Mouse (Mus musculus) hindbrain, embryonic 14.5 days (tissue): ENCODE data around the gene Lmln. TPM values are rescaled to one million over a fixed set of nuclear protein-coding genes. Genes with fewer than 3 reads are reported as not detected.
"Not testable (repeated sequence)": the region's sequence is repeated elsewhere in the genome, so short reads cannot be mapped to it uniquely, and the experiment has no call there.

Experiments
- ATAC-seq: fragments of 200-750 bp; cut with Nextera tagmentation; 2 replicates; pipeline ENCODE4 v1.8.0; 2017; ENCODE audit warnings: moderate number of reproducible peaks, mild to moderate bottlenecking, moderate TSS enrichment, moderate library complexity; ENCODE audit not compliant: low FRiP score
- DNase-seq: peaks from one replicate; pipeline ENCODE4 v3.0.0-alpha.2; 2015; ENCODE audit warnings: low spot score
- H3K27ac ChIP-seq: fragments of 300-500 bp; sonication (generic); 2 replicates; pipeline ENCODE4 v1.5.1; 2014; ENCODE audit warnings: mild to moderate bottlenecking, moderate library complexity
- H3K27me3 ChIP-seq: fragments of 300-500 bp; sonication (generic); 2 replicates; pipeline ENCODE4 v1.6.1; 2014; ENCODE audit warnings: mild to moderate bottlenecking, low read length, mixed read lengths; ENCODE audit not compliant: control insufficient read depth, insufficient read depth
- H3K36me3 ChIP-seq: fragments of 300-500 bp; sonication (generic); replicated peaks from 2 replicates; pipeline ENCODE4 v1.6.1; 2014; ENCODE audit not compliant: control insufficient read depth, insufficient read depth
- H3K4me1 ChIP-seq: fragments of 300-500 bp; sonication (generic); replicated peaks from 2 replicates; pipeline ENCODE4 v1.6.1; 2014; ENCODE audit warnings: antibody characterized with exemption, low read length, mixed read lengths; ENCODE audit not compliant: control insufficient read depth, insufficient read depth
- H3K4me2 ChIP-seq: fragments of 300-500 bp; sonication (generic); replicated peaks from 2 replicates; pipeline ENCODE4 v1.6.1; 2014; ENCODE audit warnings: mild to moderate bottlenecking, moderate library complexity
- H3K4me3 ChIP-seq: fragments of 300-500 bp; sonication (generic); replicated peaks from 2 replicates; pipeline ENCODE4 v1.5.1; 2014; ENCODE audit warnings: mild to moderate bottlenecking, low read length
- H3K9ac ChIP-seq: fragments of 300-500 bp; sonication (generic); 2 replicates; pipeline ENCODE4 v1.6.1; 2014
- H3K9me3 ChIP-seq: fragments of 300-500 bp; sonication (generic); 2 replicates; pipeline ENCODE4 v1.6.1; 2016; ENCODE audit warnings: low read length; ENCODE audit not compliant: control insufficient read depth
- WGBS: fragments of 180-500 bp; shearing (Covaris S2); extraction: QIAGEN DNeasy Blood & Tissue Kit; methylation state at CpG from one replicate; pipeline ENCODE4 v1.1.7; 2014; 5-methylcytosine and 5-hydroxymethylcytosine counted together
- polyA plus RNA-seq: library from polyadenylated mRNA; unstranded; fragments of >200 nt; fragmentation: Nextera tagmentation; extraction: Ambion mirVana; gene quantifications from 2 replicates; pipeline ENCODE4 v1.2.1, GENCODE M21; 2014

Lmln gene
- polyA plus RNA-seq, 1 experiment from 2014 or later: 4.5 TPM

DNA sequence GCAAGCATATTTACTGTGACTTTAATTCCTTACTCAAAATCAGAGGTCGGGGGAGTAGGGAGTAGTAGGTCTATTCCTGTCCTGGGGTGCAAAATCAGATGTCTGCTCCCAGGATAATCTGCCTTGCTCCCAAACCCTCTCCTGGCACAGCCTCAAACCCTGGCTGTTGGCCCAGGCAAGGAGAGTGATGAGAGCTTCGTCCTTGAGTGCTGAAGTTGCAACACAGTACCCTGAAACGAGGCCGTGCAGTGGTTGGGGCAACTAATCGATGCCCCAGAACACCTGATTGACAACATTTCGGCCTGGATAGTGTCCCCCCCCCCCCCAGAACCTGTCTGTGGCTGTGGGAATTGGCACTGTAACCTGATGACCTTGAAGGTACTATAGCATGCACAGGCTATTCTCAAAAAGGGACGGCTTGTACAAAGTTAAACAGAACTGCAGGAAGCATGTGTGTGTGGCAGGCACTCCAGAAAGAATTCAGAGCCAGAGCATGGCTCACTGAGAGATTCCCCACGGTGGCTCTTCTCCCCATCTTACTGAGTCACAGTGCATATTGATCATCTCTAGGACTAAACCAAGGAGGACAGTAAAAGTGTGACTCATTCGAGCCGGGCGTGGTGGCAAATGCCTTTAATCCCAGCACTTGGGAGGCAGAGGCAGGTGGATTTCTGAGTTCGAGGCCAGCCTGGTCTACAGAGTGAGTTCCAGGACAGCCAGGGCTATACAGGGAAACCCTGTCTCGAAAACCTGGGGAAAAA is 101.2 kb downstream of the Lmln start:
- Histone ChIP-seq H3K36me3 (no peaks in the 10 kb centered on the region), H3K4me1 (no peaks in the 10 kb centered on the region), H3K9me3 (no peaks in the 10 kb centered on the region), H3K4me2 (no peak overlapping the region), H3K27me3 (no peaks in the 10 kb centered on the region), H3K27ac (no peak overlapping the region), H3K9ac (no peak overlapping the region), H3K4me3 (no peak overlapping the region)
- 80% methylated on average over 13 of the region's 13 CpGs for WGBS
- ATAC-seq: no peak
- no peak for DNase-seq

DNA sequence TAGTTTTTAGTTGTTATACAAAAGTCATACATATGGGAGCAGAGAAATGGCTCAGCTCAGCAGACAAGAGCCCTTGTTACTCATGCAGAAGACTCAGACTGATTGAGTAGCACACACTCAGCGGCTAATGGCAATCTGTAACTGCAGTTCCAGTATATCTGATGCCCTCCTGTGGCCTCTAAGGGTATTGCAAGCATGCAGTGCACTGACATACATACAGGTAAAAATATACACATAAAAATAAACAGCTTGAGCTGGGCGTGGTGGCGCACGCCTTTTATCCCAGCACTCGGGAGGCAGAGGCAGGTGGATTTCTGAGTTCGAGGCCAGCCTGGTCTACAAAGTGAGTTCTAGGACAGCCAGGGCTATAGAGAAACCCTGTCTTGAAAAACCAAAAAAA is 104.0 kb downstream of the Lmln start:
- not testable (repeated sequence) for H3K9me3 ChIP-seq, ATAC-seq, DNase-seq, H3K27ac ChIP-seq, H3K4me1 ChIP-seq, H3K9ac ChIP-seq, H3K27me3 ChIP-seq, H3K36me3 ChIP-seq, H3K4me3 ChIP-seq, H3K4me2 ChIP-seq
- WGBS: 70% methylated on average over 6 of the region's 6 CpGs

DNA sequence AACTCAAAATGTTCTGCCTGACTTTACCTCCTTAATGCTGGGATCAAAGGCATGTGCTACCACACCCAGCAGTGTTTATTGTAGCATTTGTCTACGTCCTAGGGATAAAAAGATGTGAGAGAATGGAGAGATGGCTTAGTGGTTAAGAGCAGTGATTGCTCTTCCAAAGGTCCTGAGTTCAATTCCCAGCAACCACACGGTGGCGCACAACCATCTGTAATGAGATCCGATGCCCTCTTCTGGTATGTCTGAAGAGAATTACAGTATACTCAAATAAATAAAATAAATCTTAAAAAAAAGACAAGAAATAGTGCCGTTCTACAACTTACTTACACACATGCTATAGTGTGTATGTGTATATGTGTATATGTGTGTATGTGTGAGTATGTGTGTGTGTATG is 105.2 kb downstream of the Lmln start:
- H3K9me3 ChIP-seq: no peaks in the 10 kb centered on the region
- H3K27ac ChIP-seq: no peak overlapping the region
- no peaks in the 10 kb centered on the region for H3K27me3 ChIP-seq
- WGBS: 50% methylated on average over 5 of the region's 5 CpGs
- no peaks in the 10 kb centered on the region for H3K4me1 ChIP-seq
- no peak overlapping the region for H3K4me3 ChIP-seq
- H3K9ac ChIP-seq: no peak overlapping the region
- no peaks in the 10 kb centered on the region for H3K36me3 ChIP-seq
- no peak for DNase-seq
- no peak overlapping the region for H3K4me2 ChIP-seq
- ATAC-seq: no peak

DNA sequence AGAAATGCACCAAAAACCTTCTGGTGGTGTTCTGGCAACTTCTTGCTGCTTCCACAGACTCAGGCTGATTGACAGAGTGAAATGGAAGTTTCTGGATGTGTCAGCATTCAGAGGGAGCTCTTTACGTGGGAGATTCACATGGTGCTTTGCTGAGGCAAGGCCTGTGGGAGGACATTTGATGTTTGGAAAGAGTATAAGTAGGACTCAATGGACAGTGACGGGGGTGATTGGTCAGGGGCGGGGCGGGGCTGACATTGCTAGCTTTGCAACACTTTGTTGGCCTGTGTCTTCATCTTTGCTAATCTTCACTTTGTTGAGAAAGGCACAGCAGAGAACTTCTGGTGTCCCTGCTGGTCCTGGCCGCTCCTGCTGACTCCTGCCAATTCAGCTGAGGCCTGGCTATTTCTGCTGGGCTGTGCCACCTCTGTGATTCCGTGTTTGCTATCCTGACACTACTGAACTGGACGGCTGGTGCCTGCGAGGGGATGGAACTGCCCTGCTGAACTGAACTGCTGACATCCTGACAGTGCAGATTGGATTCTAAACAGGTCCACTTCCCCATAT is 107.2 kb downstream of the Lmln start:
- ATAC-seq: no peak
- Histone ChIP-seq H3K4me1 (no peaks in the 10 kb centered on the region), H3K27me3 (no peaks in the 10 kb centered on the region), H3K4me2 (no peak overlapping the region), H3K4me3 (no peak overlapping the region), H3K36me3 (no peaks in the 10 kb centered on the region), H3K9ac (no peak overlapping the region), H3K27ac (no peak overlapping the region), H3K9me3 (no peaks in the 10 kb centered on the region)
- WGBS: 68% methylated on average over 8 of the region's 8 CpGs
- no peak for DNase-seq

DNA sequence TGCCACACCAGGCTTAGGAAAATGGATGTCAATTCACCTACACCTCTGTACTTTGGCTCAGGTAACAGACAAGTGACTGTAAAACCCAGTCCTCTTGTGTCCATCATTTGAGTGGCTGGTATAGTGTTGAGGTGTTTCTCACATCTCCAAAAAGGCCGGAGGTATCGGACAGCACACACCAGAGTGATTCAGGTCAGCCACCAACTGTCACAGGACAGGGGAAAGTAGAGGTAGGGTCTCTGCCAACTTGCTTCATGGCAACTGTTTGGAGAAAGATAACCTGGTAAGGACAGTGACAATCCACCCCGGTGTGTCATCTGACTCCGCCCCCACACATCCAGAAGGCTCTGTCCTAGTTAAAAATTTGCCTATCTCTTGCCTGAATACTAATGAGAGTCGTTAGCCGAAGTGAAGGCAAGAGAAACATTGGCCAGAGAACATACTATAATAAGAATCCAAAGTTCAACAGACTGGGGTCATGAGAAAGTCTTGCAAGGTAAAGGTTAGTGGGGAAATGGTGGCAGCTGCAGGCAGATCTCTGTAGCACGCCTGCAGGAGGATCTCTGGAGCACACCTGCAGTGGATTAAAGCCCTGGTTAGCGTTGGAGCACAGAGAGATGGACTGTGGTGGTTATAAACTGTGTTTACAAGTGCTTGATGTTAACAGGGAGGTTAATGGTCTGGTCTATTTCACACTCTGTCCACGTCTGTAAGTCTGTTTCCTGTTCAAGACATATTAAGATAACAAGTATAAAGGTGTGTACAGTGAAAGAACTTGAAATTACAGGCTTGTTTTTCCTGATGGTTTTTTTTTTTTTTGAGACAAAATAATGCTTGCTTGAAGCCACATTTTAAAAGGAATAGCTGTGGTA is 108.6 kb downstream of the Lmln start:
- no peak for DNase-seq
- no peaks in the 10 kb centered on the region for H3K9me3 ChIP-seq
- ATAC-seq: no peak
- no peaks in the 10 kb centered on the region for H3K4me1 ChIP-seq
- WGBS: 81% methylated on average over 9 of the region's 9 CpGs
- no peaks in the 10 kb centered on the region for H3K27me3 ChIP-seq
- no peak overlapping the region for H3K27ac ChIP-seq
- no peak overlapping the region for H3K4me2 ChIP-seq
- H3K4me3 ChIP-seq: no peak overlapping the region
- H3K9ac ChIP-seq: no peak overlapping the region
- no peaks in the 10 kb centered on the region for H3K36me3 ChIP-seq

DNA sequence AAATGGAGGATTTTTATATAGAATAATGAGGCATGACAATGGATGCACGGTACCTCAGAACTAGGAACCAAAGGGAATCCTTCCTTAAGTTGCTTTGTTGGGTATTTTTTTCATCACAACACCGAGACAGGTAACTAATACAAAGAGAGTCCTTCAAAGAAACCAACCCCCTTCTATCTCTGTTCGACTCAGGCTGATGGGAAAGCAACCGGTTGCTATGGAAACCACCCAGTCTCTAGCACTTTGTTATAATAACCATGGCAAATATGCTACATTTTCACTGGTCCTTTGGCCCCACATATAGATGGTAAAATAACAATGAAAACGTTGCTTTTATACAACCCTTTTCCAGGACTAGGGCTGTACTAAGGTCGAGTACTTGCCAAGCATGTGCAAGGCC is 109.5 kb downstream of the Lmln start:
- Histone ChIP-seq H3K9ac (no peak overlapping the region), H3K36me3 (no peaks in the 10 kb centered on the region), H3K27ac (no peak overlapping the region), H3K4me3 (no peak overlapping the region), H3K4me2 (no peak overlapping the region), H3K9me3 (no peaks in the 10 kb centered on the region), H3K4me1 (no peaks in the 10 kb centered on the region), H3K27me3 (no peaks in the 10 kb centered on the region)
- ATAC-seq (no peak), DNase-seq (no peak)
- 61% methylated on average over 6 of the region's 6 CpGs for WGBS

DNA sequence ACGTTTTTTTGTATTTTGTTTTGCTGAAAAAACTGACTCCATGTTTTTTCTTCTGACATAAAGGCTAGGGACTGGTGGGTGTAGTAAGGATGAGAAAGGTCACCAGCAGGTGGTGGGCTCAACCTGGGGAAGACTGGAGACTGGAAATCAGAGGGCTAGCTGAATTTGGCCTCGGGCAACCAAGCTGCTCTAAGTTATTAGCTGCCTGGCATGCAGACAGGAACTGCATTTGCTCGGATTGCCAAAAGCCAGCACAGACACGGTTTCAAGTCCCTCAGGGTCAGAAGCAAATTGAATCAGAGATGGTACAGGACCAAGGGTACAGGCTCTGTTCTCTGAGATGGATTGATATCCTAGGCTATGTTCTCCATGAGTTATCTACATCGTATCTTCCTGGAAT is 110.8 kb downstream of the Lmln start:
- DNase-seq (no peak), ATAC-seq (no peak)
- Histone ChIP-seq H3K27ac (no peak overlapping the region), H3K4me2 (no peak overlapping the region), H3K9ac (no peak overlapping the region), H3K27me3 (no peaks in the 10 kb centered on the region), H3K4me1 (no peaks in the 10 kb centered on the region), H3K36me3 (no peaks in the 10 kb centered on the region), H3K4me3 (no peak overlapping the region), H3K9me3 (no peaks in the 10 kb centered on the region)
- 70% methylated on average over 5 of the region's 5 CpGs for WGBS

DNA sequence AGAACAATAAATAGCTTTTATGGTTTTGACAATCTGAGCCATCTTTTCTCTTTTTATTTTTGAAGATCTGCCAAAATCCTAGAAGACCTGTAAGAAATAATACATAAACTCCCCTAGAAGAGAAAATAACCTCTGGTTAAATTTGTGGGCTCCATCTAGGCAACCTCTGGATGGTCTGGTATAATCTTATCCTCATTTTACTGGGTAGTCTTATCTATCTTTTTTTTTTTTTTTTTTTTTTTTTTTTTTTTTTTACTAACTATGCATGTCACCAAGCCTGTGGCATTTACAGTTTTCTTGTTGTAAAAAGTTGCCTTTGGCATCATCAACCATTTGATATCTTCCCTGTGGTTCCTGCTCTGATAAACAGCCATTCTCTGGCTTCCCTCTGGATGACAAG is 112.4 kb downstream of the Lmln start:
- ATAC-seq (no peak), DNase-seq (no peak)
- Histone ChIP-seq H3K4me1 (no peaks in the 10 kb centered on the region), H3K4me2 (no peak overlapping the region), H3K4me3 (no peak overlapping the region), H3K9me3 (no peaks in the 10 kb centered on the region), H3K36me3 (no peaks in the 10 kb centered on the region), H3K27ac (no peak overlapping the region), H3K9ac (no peak overlapping the region), H3K27me3 (no peaks in the 10 kb centered on the region)

DNA sequence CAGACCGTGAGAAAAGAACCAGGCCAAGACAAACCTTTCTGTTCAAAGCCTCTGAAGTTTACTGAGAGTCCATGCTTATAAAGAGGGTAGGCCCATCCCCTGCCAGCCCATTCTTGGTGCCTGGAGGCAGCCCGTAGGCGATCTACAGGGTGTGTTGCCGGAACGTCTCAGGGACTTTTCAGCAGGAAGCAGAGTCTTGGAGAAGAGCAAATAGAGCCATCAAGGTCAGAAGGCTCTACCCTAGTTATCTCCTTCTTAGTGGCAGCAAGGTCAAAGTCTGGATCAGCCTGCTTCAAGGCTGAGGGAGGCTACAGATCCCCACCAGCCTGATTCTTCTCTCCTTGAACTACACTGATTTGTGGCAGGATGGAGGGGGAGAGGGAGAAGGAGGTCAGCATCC is 114.5 kb downstream of the Lmln start:
- H3K27ac ChIP-seq, H3K9ac ChIP-seq, H3K27me3 ChIP-seq, H3K9me3 ChIP-seq, H3K4me2 ChIP-seq, DNase-seq, H3K4me1 ChIP-seq, H3K4me3 ChIP-seq, H3K36me3 ChIP-seq, ATAC-seq: not testable (repeated sequence)
- 90% methylated on average over 5 of the region's 5 CpGs for WGBS
